Mouse (Mus musculus): Measurements from ENCODE around the gene Prpf4. TPM values are rescaled to one million over a fixed set of nuclear protein-coding genes. Genes with fewer than 3 reads are reported as not detected.

The Prpf4 gene
- polyA plus RNA-seq, 1 experiment from 2014 or later: 18.8 TPM

DNA sequence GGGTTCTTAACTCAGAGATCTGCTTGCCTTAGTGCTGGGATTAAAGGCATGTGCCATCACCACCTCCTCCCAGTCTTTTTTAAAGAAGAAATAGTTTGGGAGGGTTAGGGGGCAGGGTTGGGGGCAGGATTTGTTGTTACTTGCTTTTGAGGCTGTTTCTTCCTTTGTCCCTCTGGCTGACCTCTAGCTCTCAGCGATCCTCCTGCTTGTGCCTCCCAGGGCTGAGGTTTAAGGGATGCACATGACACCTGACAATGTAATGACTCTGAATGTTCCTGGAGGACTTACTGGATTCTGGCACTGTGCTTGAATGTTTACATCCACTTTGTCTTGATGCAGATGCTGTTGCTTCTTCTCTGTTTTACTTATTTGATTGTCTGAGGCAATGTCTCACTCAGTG, 36.2 kb upstream of the Prpf4 start:
- WGBS: 48% methylated on average over 1 of the region's 1 CpGs
- no peak for ATAC-seq (ENCODE audit: insufficient number of reproducible peaks, low FRiP score, low TSS enrichment, low read depth)
- Histone ChIP-seq H3K9me3 (no peaks in the 10 kb centered on the region), H3K27ac (no peak overlapping the region), H3K9ac (no peak overlapping the region), H3K4me2 (no peak overlapping the region), H3K4me3 (no peak overlapping the region), H3K27me3 (no peaks in the 10 kb centered on the region), H3K36me3 (no peaks in the 10 kb centered on the region), H3K4me1 (peaks cover 2% of the 10 kb centered on the region; the same call in 1 of the 2 replicates)

DNA sequence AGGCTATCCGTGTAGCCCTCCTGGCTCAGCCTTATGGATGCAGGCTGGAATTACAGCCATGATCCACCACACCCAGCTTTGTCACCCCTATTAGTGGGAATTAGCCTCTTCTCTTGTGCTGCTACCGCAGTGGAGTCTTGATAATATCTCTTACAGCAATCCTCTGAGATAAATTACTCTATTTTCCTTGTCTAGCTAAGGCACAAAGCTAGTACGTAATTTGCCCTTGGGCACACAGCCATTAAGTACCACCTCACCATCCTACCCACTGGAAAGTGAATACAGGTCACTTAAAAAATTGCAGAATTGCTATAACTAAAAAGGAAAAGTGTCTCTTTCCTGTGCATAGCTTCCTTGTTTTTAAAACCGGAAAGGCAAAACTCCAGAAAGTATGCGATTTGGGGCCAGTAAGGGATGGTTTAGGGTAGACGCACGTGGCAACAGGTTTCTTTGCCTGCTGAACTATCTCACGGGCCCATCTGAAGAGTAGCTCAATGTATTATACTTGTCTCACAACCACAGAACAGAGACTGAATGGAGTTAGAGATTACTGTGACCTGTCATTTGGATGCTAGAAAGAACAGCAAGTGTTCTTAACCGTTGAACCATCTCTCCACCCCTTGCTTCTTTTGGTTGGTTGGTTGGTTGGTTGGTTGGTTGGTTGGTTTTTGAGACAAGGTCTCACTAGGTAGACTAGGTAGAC, 35.6 kb upstream of the Prpf4 start:
- H3K36me3 ChIP-seq: no peaks in the 10 kb centered on the region
- no peak for ATAC-seq (ENCODE audit: insufficient number of reproducible peaks, low FRiP score, low TSS enrichment, low read depth)
- no peaks in the 10 kb centered on the region for H3K27me3 ChIP-seq
- H3K9ac ChIP-seq: no peak overlapping the region
- peaks cover 2% of the 10 kb centered on the region; the same call in 1 of the 2 replicates for H3K4me1 ChIP-seq
- no peaks in the 10 kb centered on the region for H3K9me3 ChIP-seq
- no peak overlapping the region for H3K4me2 ChIP-seq
- no peak overlapping the region for H3K4me3 ChIP-seq
- no peak overlapping the region for H3K27ac ChIP-seq
- 75% methylated on average over 9 of the region's 9 CpGs for WGBS

DNA sequence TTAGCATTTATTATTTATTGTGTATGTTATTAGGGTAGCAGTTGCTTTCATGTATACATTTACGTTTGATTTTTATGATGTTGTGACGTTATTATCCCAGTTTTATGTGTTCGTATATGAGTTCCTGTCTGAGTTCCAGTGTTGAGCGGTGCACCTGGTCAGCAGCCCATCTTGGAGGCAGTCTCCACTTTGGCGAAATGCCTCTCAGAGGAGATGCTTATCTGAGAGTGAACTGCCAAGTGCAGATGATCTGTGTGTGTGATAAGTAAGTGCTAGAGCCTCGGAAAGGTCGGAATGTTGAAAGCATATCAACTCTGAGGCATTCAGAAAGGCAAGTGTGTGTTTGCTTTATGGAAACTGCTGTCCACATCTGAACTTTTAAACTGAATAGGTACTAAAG, 34.9 kb upstream of the Prpf4 start:
- no peaks in the 10 kb centered on the region for H3K27me3 ChIP-seq
- ATAC-seq (ENCODE audit: insufficient number of reproducible peaks, low FRiP score, low TSS enrichment, low read depth): no peak
- WGBS: 43% methylated on average over 7 of the region's 7 CpGs
- no peaks in the 10 kb centered on the region for H3K9me3 ChIP-seq
- peaks cover 2% of the 10 kb centered on the region; the same call in 1 of the 2 replicates for H3K4me1 ChIP-seq
- H3K9ac ChIP-seq: no peak overlapping the region
- no peak overlapping the region for H3K4me3 ChIP-seq
- H3K36me3 ChIP-seq: no peaks in the 10 kb centered on the region
- no peak overlapping the region for H3K27ac ChIP-seq
- no peak overlapping the region for H3K4me2 ChIP-seq

DNA sequence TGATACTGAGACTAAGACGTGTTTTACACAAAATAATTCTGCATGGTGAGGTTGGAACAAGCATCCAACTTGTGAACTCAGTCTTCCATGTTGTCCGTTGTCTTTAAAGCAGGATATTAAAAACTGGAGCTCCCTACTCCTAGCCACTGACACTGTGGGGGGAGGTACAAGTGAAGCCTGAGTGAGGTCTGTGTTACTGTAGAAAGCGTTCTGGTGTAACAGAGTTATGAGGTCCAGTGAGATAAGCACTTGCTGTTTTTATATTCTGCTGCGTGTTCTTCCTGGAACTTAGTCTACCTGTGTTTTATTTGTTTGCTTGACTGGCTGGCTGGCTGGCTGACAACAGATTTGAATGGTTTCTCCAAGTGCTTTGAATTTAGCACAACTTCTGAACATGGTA, 34.3 kb upstream of the Prpf4 start:
- Histone ChIP-seq H3K36me3 (no peaks in the 10 kb centered on the region), H3K27me3 (no peaks in the 10 kb centered on the region), H3K27ac (no peak overlapping the region), H3K4me2 (no peak overlapping the region), H3K9me3 (no peaks in the 10 kb centered on the region), H3K9ac (no peak overlapping the region), H3K4me1 (peaks cover 2% of the 10 kb centered on the region; the same call in 1 of the 2 replicates), H3K4me3 (no peak overlapping the region)
- no peak for ATAC-seq (ENCODE audit: insufficient number of reproducible peaks, low FRiP score, low TSS enrichment, low read depth)
- 63% methylated on average over 4 of the region's 4 CpGs for WGBS

DNA sequence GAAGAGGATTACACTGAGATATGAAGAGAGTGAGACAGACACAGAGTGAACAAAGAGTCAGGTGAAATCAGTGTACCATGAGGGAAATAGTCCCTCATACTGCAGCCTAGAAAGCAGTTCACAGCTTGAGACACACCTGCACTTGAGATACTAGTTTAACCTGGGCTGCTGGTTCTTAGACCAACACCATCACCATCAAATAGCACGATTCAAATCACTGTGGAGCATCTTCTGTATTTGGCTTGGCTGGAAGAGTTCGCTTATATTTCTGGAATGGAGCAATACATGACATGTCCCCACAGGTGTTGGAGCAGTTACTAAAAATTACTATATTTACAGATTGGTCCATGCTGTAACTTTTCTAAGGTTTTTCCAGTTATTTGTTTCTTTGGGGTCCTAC, 32.5 kb upstream of the Prpf4 start:
- Histone ChIP-seq H3K36me3 (no peaks in the 10 kb centered on the region), H3K4me1 (peaks cover 2% of the 10 kb centered on the region; the same call in 1 of the 2 replicates), H3K4me2 (no peak overlapping the region), H3K9ac (no peak overlapping the region), H3K4me3 (no peak overlapping the region), H3K27ac (no peak overlapping the region), H3K27me3 (no peaks in the 10 kb centered on the region), H3K9me3 (no peaks in the 10 kb centered on the region)
- WGBS: 77% methylated on average over 2 of the region's 2 CpGs
- no peak for ATAC-seq (ENCODE audit: insufficient number of reproducible peaks, low FRiP score, low TSS enrichment, low read depth)

DNA sequence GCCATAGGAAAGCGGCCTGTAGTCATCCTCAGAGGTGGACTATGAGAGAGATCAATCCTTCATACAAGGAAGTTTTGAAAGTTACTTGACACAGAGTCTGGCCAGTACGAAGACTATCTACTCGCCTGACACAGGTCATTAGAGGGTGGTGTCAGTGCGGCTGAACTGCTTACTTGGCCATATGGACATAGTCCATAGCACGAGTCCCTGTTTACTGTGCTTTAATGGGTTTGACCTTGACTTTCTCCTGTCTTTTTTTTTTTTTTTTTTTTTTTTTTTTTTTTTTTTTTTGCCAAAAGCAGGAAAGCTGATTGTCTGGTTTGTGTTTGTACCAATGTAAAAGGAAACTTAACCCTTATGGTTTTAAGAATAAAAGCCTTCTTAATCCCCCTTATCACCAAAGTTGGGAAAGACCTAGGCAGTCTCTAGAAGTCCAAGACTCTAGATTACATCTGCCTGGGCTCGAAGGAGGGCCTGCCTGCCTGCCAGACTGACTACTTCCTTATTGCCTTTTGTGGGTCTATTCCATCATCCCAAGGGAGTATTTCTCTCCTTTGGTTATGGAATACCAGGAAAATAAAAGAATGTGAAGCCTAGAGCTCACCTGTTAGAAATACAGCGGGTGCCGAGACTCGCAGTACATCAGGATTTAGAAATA, 28.7 kb upstream of the Prpf4 start:
- H3K27me3 ChIP-seq: no peaks in the 10 kb centered on the region
- no peak overlapping the region for H3K9ac ChIP-seq
- H3K27ac ChIP-seq: no peak overlapping the region
- H3K4me2 ChIP-seq: no peak overlapping the region
- 81% methylated on average over 9 of the region's 9 CpGs for WGBS
- H3K9me3 ChIP-seq: no peaks in the 10 kb centered on the region
- H3K36me3 ChIP-seq: peaks cover 4% of the 10 kb centered on the region; the same call in 1 of the 2 replicates
- no peak for ATAC-seq (ENCODE audit: insufficient number of reproducible peaks, low FRiP score, low TSS enrichment, low read depth)
- no peaks in the 10 kb centered on the region for H3K4me1 ChIP-seq
- H3K4me3 ChIP-seq: no peak overlapping the region

DNA sequence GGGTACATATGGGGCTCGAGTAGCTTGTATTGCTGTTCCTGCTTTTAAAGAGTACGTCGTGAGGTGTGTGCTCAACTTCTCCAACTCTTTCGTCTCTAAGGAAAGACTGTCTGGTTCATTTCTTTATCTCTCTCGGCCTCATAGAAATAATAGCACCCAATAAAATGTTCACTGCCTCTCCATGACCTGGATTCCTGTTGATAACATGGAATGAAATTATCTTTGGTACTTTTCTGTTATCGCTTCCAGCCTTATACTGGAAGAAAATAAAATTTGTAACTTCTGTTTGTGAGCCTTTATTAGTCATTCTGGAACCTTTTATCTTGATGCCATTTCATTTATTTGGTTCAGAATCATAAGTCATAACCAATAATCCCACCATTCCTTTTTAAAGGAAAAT, 25.4 kb upstream of the Prpf4 start:
- Histone ChIP-seq H3K36me3 (peaks cover 20% of the 10 kb centered on the region), H3K4me1 (no peaks in the 10 kb centered on the region), H3K4me3 (no peak overlapping the region), H3K27me3 (no peaks in the 10 kb centered on the region), H3K27ac (no peak overlapping the region), H3K9ac (no peak overlapping the region), H3K9me3 (no peaks in the 10 kb centered on the region), H3K4me2 (no peak overlapping the region)
- no peak for ATAC-seq (ENCODE audit: insufficient number of reproducible peaks, low FRiP score, low TSS enrichment, low read depth)
- WGBS: 86% methylated on average over 6 of the region's 6 CpGs

DNA sequence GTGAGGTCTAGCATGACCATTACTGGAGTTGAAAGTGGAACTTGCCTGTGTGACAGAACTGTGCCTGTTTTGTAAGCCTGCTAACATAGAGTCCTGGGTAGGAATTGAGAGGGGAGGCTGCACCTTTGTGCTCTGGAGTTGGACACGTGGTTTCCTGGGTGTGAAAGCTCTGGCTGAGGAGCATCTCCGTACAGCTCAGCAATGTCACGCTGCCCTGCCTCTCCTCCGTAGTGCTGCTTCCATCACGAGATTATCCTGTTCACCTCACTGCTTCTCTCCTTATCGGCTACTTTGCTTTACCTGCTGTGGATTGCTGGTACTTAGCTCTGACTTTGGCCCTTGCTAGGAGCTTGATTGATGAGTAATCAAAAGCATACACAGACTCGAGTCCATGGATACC, 24.8 kb upstream of the Prpf4 start:
- peaks cover 25% of the 10 kb centered on the region for H3K36me3 ChIP-seq
- no peaks in the 10 kb centered on the region for H3K4me1 ChIP-seq
- H3K27me3 ChIP-seq: no peaks in the 10 kb centered on the region
- no peak overlapping the region for H3K4me3 ChIP-seq
- H3K9me3 ChIP-seq: no peaks in the 10 kb centered on the region
- 82% methylated on average over 7 of the region's 7 CpGs for WGBS
- no peak for ATAC-seq (ENCODE audit: insufficient number of reproducible peaks, low FRiP score, low TSS enrichment, low read depth)
- no peak overlapping the region for H3K27ac ChIP-seq
- no peak overlapping the region for H3K4me2 ChIP-seq
- no peak overlapping the region for H3K9ac ChIP-seq

DNA sequence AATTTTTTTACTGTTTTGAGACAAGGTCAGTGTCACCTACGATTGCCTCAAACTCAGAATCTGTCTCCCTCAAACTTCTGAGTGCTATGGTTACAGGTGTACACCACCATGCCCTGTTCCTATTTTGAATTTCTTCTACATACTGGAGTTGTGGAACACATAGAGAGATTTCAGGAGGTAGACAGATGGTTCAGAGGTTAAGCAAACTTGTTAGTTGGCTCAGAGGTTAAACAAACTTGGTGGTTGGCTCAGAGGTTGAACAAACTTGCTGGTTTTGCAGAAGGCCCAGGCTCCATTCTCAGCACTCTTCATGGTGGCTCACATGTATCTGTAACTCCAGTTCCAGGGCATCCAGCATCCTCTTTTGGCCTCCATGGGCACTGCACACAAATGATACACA, 24.4 kb upstream of the Prpf4 start:
- 87% methylated on average over 1 of the region's 1 CpGs for WGBS

DNA sequence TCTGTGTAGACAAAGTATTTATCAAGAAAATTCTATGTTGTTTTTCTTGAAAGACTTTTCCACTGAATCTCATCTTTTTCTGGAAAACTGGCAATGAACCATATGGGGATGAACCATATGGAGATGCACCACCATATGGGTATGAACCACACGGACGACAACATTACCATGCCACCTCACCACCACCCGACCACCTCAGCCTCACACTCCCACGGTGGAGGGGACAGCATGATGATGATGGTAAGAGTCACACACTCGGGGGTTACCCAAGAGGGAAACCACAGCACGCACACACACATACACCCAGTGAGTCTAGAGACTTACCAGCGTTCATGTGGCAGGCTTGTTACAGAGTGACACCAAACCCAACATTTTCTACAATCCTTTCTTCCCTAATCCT, 23.2 kb upstream of the Prpf4 start:
- 91% methylated on average over 7 of the region's 7 CpGs for WGBS
- H3K27ac ChIP-seq: no peak overlapping the region
- no peak overlapping the region for H3K4me3 ChIP-seq
- ATAC-seq (ENCODE audit: insufficient number of reproducible peaks, low FRiP score, low TSS enrichment, low read depth): no peak
- peaks cover 37% of the 10 kb centered on the region for H3K36me3 ChIP-seq
- no peaks in the 10 kb centered on the region for H3K27me3 ChIP-seq
- no peaks in the 10 kb centered on the region for H3K4me1 ChIP-seq
- H3K9me3 ChIP-seq: no peaks in the 10 kb centered on the region
- no peak overlapping the region for H3K9ac ChIP-seq
- H3K4me2 ChIP-seq: no peak overlapping the region

More for the DNA sequence above, 24.4 kb upstream of the Prpf4 start:
- H3K27ac ChIP-seq: no peak overlapping the region
- H3K9me3 ChIP-seq: no peaks in the 10 kb centered on the region
- no peak overlapping the region for H3K9ac ChIP-seq
- no peaks in the 10 kb centered on the region for H3K4me1 ChIP-seq
- H3K36me3 ChIP-seq: peaks cover 26% of the 10 kb centered on the region
- H3K27me3 ChIP-seq: no peaks in the 10 kb centered on the region
- no peak overlapping the region for H3K4me3 ChIP-seq
- H3K4me2 ChIP-seq: no peak overlapping the region
- ATAC-seq (ENCODE audit: insufficient number of reproducible peaks, low FRiP score, low TSS enrichment, low read depth): no peak

DNA sequence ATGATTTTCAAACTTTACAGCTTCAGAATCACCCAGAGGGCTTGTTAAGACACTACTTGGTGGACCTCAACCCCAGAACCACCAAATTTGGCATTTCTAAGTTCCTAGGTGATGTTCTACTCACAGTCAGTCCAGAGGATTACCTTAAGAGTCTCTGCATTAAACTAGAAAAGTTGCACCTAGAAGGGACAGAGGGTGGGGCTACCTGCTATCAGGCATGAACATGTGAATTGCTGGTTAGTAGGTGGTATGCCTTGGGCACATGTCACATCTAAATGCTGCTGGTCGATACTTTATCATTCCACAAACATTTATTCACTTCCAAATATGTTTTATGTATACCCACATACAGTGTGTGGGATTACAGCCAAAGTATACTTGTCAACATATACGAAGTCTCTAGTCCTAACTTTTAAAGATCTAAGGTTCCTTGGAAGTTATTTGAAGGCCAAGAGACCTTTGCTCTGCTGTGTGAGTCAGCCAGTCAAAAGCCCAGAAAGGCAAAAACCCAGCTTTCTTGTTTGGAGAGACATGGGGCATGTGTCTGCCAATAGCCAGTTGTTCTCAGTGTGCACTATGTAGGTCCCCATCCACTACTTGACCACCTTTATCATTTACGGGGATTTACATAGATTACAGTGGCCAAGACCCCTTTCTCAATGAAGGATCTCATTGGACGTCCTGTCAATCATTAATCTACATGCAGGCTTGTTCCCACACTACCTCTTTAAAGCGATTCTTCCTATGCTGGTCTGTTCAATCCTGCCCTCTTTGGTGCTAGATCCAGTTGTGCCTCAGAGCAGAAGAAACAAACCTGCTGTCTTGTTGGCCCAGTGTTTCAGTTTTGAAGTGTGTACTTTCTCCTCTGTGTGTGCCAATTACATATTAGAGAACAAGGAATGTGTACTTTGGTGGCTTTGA, 18.7 kb upstream of the Prpf4 start:
- Histone ChIP-seq H3K36me3 (peaks cover 62% of the 10 kb centered on the region), H3K27me3 (no peaks in the 10 kb centered on the region), H3K27ac (no peak overlapping the region), H3K9me3 (no peaks in the 10 kb centered on the region), H3K4me1 (no peaks in the 10 kb centered on the region), H3K9ac (no peak overlapping the region), H3K4me2 (no peak overlapping the region), H3K4me3 (no peak overlapping the region)
- no peak for ATAC-seq (ENCODE audit: insufficient number of reproducible peaks, low FRiP score, low TSS enrichment, low read depth)
- 84% methylated on average over 5 of the region's 5 CpGs for WGBS

DNA sequence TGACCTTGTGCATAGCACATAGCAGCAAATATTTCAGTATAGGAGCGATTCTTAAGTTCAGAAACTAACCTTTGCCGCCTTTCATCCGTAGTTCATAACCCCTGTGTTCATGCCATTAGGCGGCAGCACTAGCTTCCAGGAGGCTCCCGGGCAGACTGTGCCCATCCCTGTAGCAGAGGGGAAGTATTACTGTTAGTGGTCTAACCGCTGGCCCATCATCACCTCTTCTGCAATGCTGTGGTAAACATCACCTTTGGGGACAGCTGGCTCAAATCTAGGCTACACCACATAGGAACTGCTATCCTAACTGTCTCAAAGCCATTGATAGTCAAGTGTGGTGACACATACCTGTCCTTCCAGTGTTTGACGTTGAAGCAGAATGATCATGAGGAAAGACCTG, 16.7 kb upstream of the Prpf4 start:
- Histone ChIP-seq H3K4me2 (no peak overlapping the region), H3K4me1 (no peaks in the 10 kb centered on the region), H3K4me3 (no peak overlapping the region), H3K9ac (no peak overlapping the region), H3K27me3 (no peaks in the 10 kb centered on the region), H3K27ac (no peak overlapping the region), H3K9me3 (no peaks in the 10 kb centered on the region), H3K36me3 (peaks cover 75% of the 10 kb centered on the region)
- 84% methylated on average over 7 of the region's 7 CpGs for WGBS
- ATAC-seq (ENCODE audit: insufficient number of reproducible peaks, low FRiP score, low TSS enrichment, low read depth): no peak
